Mouse (Mus musculus): Measurements from ENCODE around the gene Arnt2.

Arnt2 gene

GRCm38 (mm10) chr7:84339186-84339585 lies 70.8 kb downstream of the Arnt2 start:
- no peak for DNase-seq

- DNase-seq: no peak
Measured at GRCm38 (mm10) chr7:84337768-84338167, 72.2 kb downstream of the Arnt2 start.

GRCm38 (mm10) chr7:84336907-84337306 lies 73.1 kb downstream of the Arnt2 start:
- no peak for DNase-seq

DNA sequence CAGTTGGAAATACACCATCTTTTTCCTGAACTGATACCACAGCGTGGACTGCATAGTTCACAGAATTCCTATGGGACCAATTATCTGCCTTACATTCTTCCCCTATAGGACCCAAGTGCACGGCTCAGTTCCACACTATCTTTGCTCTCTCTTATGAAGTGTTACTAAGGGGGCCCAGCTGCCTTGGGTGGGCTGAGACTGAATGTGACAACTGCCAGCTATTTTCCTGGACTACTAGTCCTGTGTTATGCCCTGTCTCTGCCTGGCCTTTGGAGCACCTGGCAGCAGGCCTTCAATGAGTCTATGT lies 73.4 kb downstream of the Arnt2 start:
- DNase-seq: no peak

DNA sequence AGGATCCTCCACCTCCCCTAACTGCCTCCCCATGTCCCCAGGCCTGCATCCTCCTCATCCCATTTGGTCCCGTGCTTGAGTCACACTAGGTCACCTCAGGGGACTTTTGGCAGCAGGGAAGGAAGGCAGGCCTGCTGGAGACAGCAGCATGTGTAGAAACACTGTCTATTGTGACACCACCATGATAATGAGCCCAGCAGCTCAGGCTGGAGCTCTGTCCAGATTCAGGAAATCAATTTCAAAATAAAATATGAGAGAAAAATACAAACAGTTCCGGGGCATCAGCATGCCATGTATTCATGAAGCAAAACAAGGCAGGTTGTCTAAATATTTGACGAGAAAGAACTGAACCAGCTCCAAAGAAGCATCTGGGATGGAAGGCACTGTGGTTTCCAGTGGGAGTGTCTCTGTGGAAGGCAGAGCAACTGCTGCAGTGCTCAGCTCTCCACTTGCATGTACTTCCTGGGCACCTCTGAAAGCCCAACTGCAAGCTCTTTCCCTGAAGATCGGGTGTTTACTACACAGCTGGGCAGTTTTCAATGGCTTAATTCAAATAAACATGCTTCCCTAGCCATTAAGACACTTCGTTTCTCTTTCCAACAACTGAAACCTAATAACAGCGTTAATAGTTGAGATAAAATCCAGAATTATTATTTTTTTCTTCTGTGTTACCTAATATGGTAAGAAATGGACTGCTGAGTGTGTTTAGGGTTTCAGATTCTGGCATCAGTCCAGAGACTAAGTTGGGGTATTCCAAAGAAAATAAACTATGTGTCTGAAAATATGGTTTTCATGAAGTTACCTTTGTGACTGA lies 74.0 kb downstream of the Arnt2 start:
- no peak for DNase-seq

GRCm38 (mm10) chr7:84333996-84334395 lies 76.0 kb downstream of the Arnt2 start:
- no peak for DNase-seq

- DNase-seq: peak; percentile 17
Measured at GRCm38 (mm10) chr7:84332295-84333168, 77.4 kb downstream of the Arnt2 start.

DNA sequence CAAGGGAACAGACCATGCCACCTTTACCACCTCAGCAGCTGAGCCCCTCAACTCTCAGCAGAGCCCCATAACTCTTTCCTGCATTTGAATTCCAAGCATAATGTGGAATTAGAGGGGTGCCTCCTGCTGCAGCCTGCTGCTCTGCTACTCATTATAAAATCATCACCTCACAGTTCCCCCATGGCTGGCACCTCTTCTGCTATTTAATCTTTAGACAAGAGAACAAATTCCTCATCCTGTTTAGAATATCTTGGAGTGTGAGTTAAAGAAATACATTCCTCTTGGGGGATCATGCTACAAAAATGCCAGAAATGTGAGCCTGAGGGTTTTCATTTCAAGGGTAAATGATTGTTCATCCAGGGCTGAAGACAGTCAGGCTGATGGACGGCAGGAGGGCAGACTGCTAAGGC lies 80.8 kb downstream of the Arnt2 start:
- peak; percentile 25 for DNase-seq

DNA sequence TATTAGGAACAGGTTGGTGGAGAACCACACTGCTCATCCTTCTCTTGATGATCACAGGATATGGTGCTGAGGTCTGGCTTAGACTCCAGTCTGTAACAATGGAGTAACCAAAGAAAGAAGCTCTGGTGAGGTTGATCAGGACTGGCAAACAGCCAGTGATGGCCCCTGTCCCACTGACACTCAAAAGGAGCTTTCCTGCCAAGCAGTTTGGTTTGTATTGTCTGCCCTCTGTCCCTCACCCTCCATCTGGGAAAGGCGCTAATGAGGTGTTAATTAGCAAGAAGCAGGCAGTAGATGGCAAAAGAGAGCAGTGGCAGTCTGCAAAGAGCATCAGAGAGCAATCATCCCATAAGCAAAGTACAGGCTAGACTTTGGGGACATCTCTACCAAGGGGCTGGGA lies 81.2 kb downstream of the Arnt2 start:
- DNase-seq: no peak

GRCm38 (mm10) chr7:84325570-84326328 lies 84.2 kb downstream of the Arnt2 start:
- peak; percentile 16 for DNase-seq

DNA sequence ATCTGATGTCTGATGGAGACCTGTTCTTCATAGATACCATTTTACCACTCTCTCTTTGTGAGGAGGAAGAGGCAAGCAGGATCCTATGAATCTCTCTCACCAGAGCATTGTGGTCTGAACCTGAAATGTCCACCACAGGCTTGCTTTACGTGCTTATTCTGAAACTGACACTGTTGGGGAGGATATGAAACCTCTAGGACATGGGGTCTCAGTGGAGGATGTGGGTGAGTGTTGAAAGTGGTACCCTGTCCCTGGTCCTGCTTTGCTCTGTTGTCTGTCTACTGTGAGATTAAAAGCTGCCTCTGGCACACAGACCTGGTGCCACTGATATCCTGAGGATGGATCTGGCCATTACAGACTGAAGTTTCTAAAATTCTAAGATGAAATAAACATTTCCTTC lies 88.4 kb downstream of the Arnt2 start:
- DNase-seq: no peak

GRCm38 (mm10) chr7:84315353-84316003 lies 94.5 kb downstream of the Arnt2 start:
- peak; percentile 50 for DNase-seq

GRCm38 (mm10) chr7:84314742-84315141 lies 95.2 kb downstream of the Arnt2 start:
- DNase-seq: no peak

DNA sequence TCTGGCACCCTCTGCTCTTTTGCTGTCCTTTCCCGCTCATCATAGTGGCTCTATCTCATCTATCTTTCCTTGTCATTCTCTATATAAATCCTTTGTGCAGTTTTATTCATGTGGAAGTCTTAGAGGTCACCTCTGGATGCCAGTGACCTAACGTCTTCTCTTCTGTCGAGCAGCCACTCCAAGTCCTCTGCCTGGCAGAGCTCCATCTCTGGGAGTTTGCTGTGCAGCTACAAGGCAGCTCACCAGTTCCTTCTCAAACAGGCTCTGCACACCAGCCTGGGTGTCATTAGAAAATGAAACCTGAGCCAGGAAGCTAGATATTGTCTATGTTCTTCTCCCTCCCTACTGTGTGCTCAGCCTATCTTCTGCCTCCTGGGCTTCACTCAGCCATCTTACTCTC lies 98.4 kb downstream of the Arnt2 start:
- no peak for DNase-seq

GRCm38 (mm10) chr7:84310909-84311311 lies 99.1 kb downstream of the Arnt2 start:
- no peak for DNase-seq

GRCm38 (mm10) chr7:84307329-84307925 lies 102.5 kb downstream of the Arnt2 start:
- no peak for DNase-seq

DNA sequence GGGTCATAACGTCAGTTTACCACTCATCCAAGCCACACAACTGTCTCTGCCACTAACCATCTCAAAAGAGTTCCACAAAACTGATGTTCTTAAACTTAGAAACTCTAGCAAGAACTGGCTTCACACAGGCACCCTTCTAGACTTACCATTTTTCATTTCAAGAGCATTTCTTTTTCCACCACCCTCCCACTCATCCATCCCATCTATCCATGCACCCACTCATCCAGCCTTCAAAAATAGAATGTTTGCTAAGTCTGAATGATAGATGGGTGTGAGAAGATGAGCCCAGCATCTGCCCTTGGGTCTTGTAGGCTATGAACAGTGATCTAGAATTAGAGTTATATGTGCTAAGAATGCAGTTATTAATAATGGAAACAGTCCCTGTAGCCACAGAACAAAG lies 109.7 kb downstream of the Arnt2 start:
- no peak for DNase-seq

DNA sequence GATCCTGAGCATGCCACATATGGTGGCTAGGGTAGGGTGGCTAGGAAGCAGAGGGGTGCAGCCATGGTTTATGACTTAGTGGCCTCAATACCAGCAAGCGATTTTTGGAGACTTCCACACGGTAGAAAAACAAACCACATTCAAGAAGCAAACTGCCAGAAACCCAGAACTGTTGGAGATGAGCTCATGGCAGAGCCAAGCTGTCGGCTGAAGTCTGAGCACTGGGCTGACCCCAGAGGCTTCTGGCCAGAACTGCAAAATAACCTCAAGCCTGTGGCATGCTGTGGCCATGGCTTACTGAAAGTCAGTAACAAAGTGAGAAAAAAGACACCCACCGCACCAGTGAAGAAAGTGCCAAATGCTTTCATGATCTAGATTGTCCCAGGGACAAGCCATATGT lies 110.4 kb downstream of the Arnt2 start:
- DNase-seq: no peak

DNA sequence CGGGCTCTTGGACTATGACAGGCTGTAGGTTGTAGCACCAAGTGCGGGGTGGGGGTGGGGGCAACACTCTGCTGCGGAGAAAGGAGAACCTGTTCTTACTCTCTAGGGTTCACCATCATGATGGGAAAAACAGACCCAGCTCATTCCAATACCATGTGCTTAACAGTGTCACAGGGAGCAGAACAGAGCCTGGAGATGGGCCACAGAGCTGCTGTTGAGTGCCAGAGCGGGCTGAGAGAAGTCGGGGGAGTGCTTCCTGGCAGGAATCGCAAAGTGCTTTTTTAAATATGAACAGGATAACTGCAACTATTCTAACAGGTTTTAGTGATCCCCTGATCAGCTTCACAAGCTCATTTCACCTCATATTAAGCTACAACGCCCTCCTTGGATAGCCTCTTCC lies 116.9 kb downstream of the Arnt2 start:
- no peak for DNase-seq

- DNase-seq: no peak
Measured at GRCm38 (mm10) chr7:84287226-84287587, 122.8 kb downstream of the Arnt2 start.

DNA sequence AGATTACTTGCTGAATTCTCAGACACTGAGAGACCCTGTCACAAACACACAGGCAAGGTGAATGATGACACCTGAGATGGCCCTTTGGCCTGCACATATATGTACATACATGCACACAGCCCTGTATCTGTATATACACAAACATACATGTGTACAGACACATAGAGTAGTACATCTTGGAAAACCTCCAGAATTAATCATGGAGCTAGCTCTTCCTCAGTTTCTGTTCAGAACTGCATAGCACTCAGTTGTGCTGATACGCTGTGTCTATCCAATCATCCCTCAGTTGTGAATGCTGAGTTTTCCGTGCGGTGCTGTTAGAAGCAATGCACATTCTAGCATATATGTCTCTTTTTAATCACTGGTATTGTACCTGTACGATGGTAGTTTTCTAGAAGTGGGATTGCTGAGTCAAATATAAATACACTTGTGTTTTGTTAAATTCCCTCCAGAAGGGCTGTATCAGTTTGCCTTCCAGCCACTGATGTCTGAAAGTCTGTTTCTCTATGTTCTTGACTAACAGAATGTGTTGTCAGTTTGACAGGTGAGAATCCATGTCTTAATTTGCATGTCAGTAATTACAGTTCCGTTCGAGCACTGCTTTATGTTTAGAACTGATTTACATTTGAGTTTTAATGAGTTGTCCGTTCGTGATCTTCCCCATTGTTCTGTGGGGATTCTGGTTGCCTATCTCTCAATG lies 123.3 kb downstream of the Arnt2 start:
- no peak for DNase-seq

DNA sequence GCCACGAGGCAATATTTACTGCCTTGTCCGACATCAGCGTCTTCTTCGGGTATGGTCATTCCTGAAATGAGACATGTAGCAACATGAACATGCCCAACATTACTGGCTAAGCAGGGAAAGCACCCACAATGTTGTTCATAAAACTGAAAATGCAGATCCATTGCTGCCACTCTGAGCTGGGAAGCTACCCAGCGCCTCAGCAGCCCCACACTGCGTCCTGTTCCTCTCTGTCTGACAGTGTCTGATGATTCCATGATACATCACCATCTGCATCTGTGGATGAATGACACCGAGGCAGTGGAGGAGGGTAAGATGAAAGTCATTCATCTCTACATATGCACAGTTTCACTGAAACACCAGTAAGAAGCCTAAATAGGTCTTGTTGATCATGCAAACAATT lies 124.2 kb downstream of the Arnt2 start:
- DNase-seq: no peak
